Mouse (Mus musculus): ENCODE measurements around the gene Far2. TPM values are rescaled to one million over a fixed set of nuclear protein-coding genes. Genes with fewer than 3 reads are reported as not detected.

Gene Far2
- 19.3 and 24.3 TPM in 2 replicates for polyA plus RNA-seq (2015; fragmentation: Nextera tagmentation; extraction: Ambion mirVana)

DNA sequence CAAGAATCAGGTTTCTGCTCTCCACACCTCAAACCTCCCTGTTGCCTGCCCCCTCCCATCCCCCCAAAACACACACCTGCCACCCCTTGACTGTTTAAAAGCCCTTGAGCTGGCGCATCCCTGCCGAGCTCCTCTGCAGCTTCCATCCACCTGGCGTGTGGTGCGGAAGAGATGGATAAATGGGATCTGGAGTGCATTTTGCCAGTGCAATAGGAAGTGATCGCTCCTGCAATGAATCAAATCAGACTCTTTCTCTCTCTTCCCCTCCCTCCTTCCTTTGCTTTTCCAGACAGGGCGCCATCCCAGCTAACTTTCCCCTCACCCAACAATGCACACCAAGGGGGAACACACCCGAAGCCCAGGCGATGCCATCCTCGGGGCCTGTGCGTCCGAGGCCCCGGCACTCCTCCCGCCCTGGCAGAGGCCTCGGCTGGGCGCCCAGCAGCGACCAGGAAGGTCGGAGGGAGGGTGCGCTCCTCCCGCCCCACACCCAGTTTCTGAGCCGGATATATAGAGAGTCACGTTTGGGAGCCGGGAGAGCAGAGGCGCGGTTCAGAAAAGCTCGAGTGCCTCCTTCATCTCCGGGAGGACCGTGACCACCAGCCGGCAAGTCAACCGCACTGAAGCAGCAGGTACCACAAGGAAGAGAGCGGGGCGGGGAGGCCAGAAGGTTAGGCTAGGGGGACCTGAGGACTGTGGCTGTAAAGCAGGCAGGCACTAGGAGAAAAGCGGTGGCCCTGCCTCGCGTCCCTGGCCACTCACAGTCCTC, at the start of gene Far2:
Gene Far2 (plus strand): TSS at position 379 of the 769 bp plus-strand sequence.
- Histone ChIP-seq H3K36me3 (no peaks in the 10 kb centered on the region), H3K4me3 (replicated peaks) (peak within 1 kb of the TSS; percentile 52), H3K4me1 (peaks cover 14% of the 10 kb centered on the region; the same call in 1 of the 2 replicates), H3K27me3 (replicated peaks) (no peaks in the 10 kb centered on the region), H3K4me2 (peak within 1 kb of the TSS; percentile 88), H3K27ac (replicated peaks) (peak within 1 kb of the TSS; percentile 69), H3K9ac (replicated peaks) (peak within 1 kb of the TSS; percentile 67), H3K9me3 (replicated peaks) (no peaks in the 10 kb centered on the region)
- WGBS = 2% methylated on average over 34 of the region's 34 CpGs
- ATAC-seq (ENCODE audit: low FRiP score) = peak; percentile 91

DNA sequence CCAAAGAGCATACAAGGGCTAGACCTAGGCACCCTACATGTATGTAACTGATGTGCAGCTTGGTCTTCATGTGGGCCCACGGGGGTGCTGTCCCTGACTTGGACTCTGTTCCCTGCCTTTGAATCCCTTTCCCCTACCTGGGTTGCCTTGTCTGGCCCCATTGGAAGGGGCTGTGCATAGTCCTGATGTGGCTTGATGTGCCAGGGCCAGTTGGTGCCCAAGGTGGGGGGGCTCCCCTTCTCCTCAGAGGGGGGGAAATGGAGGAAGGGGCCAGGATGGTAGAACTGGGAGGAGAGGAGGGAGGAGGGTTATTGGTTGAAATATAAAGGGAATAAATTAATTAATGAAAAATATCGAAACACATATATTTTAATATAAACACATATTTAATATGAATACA, 46.6 kb upstream of the Far2 start:
- Histone ChIP-seq H3K9me3 (replicated peaks) (no peaks in the 10 kb centered on the region), H3K4me3 (replicated peaks) (no peak overlapping the region), H3K27ac (replicated peaks) (no peak overlapping the region), H3K36me3 (no peaks in the 10 kb centered on the region), H3K4me2 (no peak overlapping the region), H3K9ac (replicated peaks) (no peak overlapping the region), H3K27me3 (replicated peaks) (no peaks in the 10 kb centered on the region), H3K4me1 (no peaks in the 10 kb centered on the region)
- no peak for ATAC-seq (ENCODE audit: low FRiP score)
- WGBS = 84% methylated on average over 2 of the region's 2 CpGs

DNA sequence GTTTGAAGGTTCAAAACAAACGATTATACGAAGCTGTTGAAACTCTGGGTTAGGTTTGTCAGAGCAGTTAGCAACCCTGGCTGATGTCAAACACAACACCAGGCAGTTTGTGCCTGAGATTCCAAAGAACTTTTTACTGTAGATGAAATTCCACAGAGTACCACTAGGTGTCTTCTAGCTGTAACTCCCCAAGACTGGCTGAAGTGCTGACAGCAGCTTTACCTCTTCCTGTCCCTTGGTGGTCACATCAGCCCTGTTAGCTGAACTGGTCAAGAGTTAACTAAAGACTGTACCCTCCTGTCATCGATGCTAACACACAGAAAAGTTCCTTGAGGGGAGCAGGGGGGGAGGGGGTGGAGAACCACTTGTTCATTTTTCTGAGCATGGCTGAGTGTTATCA, 46.0 kb upstream of the Far2 start:
- H3K4me1 ChIP-seq = no peaks in the 10 kb centered on the region
- H3K4me2 ChIP-seq = no peak overlapping the region
- no peak for ATAC-seq (ENCODE audit: low FRiP score)
- H3K27ac ChIP-seq (replicated peaks) = no peak overlapping the region
- no peaks in the 10 kb centered on the region for H3K9me3 ChIP-seq (replicated peaks)
- no peak overlapping the region for H3K4me3 ChIP-seq (replicated peaks)
- H3K9ac ChIP-seq (replicated peaks) = no peak overlapping the region
- H3K27me3 ChIP-seq (replicated peaks) = no peaks in the 10 kb centered on the region
- WGBS = 39% methylated on average over 3 of the region's 3 CpGs
- no peaks in the 10 kb centered on the region for H3K36me3 ChIP-seq

DNA sequence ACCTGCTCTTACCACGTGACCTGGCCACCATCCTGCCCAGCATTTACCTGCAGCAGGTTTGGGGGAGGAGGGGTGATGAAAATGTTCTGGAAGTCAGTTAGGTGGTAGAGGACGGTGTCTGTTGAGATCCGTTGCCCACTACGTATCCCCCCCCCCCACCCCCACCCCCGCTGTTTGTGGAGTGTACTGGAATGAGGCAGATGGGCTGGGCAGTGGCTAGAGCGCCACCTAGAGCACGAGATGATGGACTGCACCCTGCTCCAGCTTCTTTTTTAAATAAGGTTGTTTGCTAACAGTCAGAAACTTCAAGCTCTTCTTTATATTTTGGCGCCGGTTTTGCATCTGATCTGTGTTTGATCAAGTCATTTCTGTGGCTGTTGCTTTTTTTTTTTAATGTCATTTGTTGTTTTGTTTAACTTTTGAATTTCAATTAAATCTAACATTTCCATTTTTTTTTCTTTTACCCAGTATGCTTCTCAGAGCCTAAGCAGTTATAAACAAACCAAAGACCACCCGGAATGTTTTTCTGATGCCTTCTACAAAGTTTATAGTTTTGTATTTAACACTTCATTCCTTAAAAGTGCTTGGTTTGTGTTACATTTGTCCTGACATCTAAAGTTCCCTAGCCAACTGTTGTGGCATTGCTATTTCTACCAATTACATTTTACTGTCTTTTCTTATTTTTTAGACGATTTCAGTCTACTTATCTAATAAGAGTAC, 40.8 kb upstream of the Far2 start:
- no peak for ATAC-seq (ENCODE audit: low FRiP score)

DNA sequence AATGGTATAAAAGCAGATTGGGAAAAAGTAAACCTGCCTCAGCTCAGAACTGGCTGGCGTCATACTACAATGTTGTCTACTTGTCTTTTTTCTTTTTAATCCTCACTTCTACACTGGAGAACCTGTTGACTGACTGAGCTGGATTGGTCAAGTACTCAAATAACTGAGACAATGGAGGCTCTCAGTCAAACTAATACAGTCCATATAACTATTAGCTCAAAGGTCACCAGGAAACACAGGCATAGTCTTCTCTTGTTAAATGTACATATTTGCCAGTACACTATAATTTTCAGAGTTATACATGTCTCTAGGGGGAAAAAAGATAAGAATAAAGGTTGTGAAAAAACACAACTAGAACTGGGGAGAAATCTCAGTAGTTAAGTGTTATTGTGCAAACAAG, 6.3 kb upstream of the Far2 start:
- Histone ChIP-seq H3K4me2 (no peak overlapping the region), H3K36me3 (no peaks in the 10 kb centered on the region), H3K9ac (replicated peaks) (no peak overlapping the region), H3K27ac (replicated peaks) (no peak overlapping the region), H3K4me1 (no peaks in the 10 kb centered on the region), H3K9me3 (replicated peaks) (no peaks in the 10 kb centered on the region), H3K4me3 (replicated peaks) (no peak overlapping the region), H3K27me3 (replicated peaks) (no peaks in the 10 kb centered on the region)
- WGBS = 98% methylated on average over 1 of the region's 1 CpGs
- no peak for ATAC-seq (ENCODE audit: low FRiP score)

More for the DNA sequence above, 40.8 kb upstream of the Far2 start:
- H3K4me2 ChIP-seq = no peak overlapping the region
- no peaks in the 10 kb centered on the region for H3K27me3 ChIP-seq (replicated peaks)
- H3K36me3 ChIP-seq = no peaks in the 10 kb centered on the region
- WGBS = 73% methylated on average over 11 of the region's 11 CpGs
- no peak overlapping the region for H3K27ac ChIP-seq (replicated peaks)
- no peaks in the 10 kb centered on the region for H3K9me3 ChIP-seq (replicated peaks)
- H3K4me1 ChIP-seq = no peaks in the 10 kb centered on the region
- H3K4me3 ChIP-seq (replicated peaks) = no peak overlapping the region
- no peak overlapping the region for H3K9ac ChIP-seq (replicated peaks)

DNA sequence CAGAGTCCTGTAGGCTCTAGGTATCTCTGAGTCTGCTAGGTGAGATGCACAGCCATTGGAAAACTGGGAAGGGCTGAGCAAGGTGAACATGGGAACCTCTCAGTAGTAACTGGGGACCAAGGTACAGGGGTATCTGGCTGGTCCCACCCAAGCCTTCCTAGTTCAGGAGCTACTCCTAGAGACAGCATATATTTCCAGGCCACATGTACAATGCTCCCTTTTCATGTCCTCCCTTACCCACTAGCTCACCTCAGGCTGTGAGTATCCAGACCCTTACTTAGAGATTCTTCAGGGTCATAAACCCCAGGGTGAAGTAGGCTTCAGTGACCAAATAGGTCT, 560 bp downstream of the Far2 start:
- peaks cover 14% of the 10 kb centered on the region; the same call in 1 of the 2 replicates for H3K4me1 ChIP-seq
- H3K27me3 ChIP-seq (replicated peaks) = no peaks in the 10 kb centered on the region
- H3K9me3 ChIP-seq (replicated peaks) = no peaks in the 10 kb centered on the region
- peak overlapping the region; percentile 88 for H3K4me2 ChIP-seq
- no peaks in the 10 kb centered on the region for H3K36me3 ChIP-seq
- H3K9ac ChIP-seq (replicated peaks) = peak overlapping the region; percentile 67
- H3K27ac ChIP-seq (replicated peaks) = peak overlapping the region; percentile 69; the same call in 1 of the 2 replicates
- peak overlapping the region; percentile 52 for H3K4me3 ChIP-seq (replicated peaks)
- no peak; the same call in 1 of the 2 replicates for ATAC-seq (ENCODE audit: low FRiP score)

DNA sequence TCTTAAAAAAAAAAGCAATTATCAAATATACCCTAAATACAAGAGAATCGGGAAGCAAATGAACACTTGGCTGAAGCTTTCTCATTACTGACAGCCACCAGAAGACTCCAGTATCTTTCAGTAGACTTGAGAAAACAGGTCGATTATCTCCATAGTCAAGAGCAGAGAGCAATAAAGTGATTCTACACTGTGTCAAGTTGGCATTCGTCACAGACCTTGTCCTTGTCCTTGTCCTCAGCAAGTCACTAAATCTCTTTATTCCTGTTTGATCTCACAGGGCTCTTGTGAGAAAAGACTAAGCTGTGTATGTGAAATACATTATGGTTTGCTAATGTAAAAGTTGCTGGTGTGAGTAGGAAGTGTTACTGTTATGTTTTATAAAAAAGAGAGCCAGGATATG, 16.1 kb downstream of the Far2 start:
- Histone ChIP-seq H3K4me3 (replicated peaks) (no peak overlapping the region), H3K27me3 (replicated peaks) (no peaks in the 10 kb centered on the region), H3K27ac (replicated peaks) (no peak overlapping the region), H3K9me3 (replicated peaks) (no peaks in the 10 kb centered on the region), H3K36me3 (no peaks in the 10 kb centered on the region), H3K9ac (replicated peaks) (no peak overlapping the region), H3K4me2 (no peak overlapping the region), H3K4me1 (no peaks in the 10 kb centered on the region)
- 79% methylated on average over 3 of the region's 3 CpGs for WGBS
- no peak for ATAC-seq (ENCODE audit: low FRiP score)

DNA sequence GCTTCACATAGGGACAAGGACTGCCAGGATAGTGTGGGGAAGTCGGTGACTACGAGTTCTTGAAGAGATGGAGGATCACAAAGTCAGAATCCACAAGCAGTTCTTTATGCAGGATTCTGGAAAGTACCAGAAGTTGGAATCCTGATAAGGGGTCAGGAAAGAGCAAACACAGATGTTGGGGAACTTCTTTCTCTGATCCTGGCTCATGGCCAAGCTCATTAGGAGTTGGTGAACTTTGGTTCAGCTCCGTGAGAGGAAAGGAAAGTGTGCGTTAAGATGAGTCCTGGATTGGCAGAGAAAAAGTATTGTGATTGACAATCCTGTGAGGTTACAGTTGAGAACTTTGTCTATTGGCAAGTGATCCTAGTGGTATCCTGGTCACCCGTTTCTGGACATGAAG, 19.2 kb downstream of the Far2 start:
- Histone ChIP-seq H3K9ac (replicated peaks) (no peak overlapping the region), H3K4me3 (replicated peaks) (no peak overlapping the region), H3K4me2 (no peak overlapping the region), H3K36me3 (no peaks in the 10 kb centered on the region), H3K27me3 (replicated peaks) (no peaks in the 10 kb centered on the region), H3K9me3 (replicated peaks) (no peaks in the 10 kb centered on the region), H3K27ac (replicated peaks) (no peak overlapping the region), H3K4me1 (no peaks in the 10 kb centered on the region)
- ATAC-seq (ENCODE audit: low FRiP score) = no peak
- WGBS = 86% methylated on average over 5 of the region's 5 CpGs

DNA sequence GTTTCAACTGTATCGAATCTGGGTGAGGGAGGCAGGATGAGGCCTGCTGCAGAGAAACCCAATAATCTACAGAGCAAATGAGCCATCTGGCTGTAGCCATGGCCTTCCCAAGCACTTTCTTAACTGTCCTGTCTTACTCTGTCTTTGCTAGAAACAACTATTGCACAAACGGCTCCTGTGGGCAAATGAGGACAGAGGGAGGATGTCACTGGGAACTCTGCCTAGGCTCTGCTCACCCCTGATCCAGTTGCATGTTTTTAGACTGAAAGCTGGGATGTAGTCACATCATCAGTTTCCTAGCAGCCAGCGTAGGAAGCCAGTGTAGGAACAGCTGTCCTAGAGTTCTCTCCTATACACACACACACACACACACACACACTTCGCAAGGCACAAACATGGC, 21.7 kb downstream of the Far2 start:
- Histone ChIP-seq H3K36me3 (no peaks in the 10 kb centered on the region), H3K9me3 (replicated peaks) (no peaks in the 10 kb centered on the region), H3K27ac (replicated peaks) (no peak overlapping the region), H3K4me1 (no peaks in the 10 kb centered on the region), H3K27me3 (replicated peaks) (no peaks in the 10 kb centered on the region), H3K9ac (replicated peaks) (no peak overlapping the region), H3K4me3 (replicated peaks) (no peak overlapping the region), H3K4me2 (no peak overlapping the region)
- 92% methylated on average over 4 of the region's 4 CpGs for WGBS
- ATAC-seq (ENCODE audit: low FRiP score) = no peak

DNA sequence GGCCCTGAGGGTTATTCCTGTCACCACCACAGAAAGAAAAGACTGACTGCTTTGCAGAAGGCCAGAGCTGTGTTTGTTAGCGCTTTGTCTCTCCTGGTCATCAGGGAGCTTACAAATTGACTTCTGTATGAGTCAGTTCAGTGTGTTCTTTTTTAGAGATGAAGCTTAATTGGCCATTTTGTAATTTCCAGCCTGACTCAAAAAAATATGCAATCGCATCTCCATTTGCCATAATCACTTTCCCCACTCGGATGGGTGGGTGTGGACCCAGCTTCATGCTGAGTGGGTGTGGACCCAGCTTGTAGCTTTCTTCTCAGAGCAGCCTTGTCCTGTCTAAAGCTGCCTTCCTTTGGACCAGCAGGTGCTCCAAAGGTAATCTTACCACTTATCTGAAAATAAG, 26.5 kb downstream of the Far2 start:
- Histone ChIP-seq H3K27me3 (replicated peaks) (no peaks in the 10 kb centered on the region), H3K4me1 (no peaks in the 10 kb centered on the region), H3K27ac (replicated peaks) (no peak overlapping the region), H3K4me3 (replicated peaks) (no peak overlapping the region), H3K36me3 (no peaks in the 10 kb centered on the region), H3K9ac (replicated peaks) (no peak overlapping the region), H3K9me3 (replicated peaks) (no peaks in the 10 kb centered on the region), H3K4me2 (no peak overlapping the region)
- 80% methylated on average over 3 of the region's 3 CpGs for WGBS
- ATAC-seq (ENCODE audit: low FRiP score) = no peak

DNA sequence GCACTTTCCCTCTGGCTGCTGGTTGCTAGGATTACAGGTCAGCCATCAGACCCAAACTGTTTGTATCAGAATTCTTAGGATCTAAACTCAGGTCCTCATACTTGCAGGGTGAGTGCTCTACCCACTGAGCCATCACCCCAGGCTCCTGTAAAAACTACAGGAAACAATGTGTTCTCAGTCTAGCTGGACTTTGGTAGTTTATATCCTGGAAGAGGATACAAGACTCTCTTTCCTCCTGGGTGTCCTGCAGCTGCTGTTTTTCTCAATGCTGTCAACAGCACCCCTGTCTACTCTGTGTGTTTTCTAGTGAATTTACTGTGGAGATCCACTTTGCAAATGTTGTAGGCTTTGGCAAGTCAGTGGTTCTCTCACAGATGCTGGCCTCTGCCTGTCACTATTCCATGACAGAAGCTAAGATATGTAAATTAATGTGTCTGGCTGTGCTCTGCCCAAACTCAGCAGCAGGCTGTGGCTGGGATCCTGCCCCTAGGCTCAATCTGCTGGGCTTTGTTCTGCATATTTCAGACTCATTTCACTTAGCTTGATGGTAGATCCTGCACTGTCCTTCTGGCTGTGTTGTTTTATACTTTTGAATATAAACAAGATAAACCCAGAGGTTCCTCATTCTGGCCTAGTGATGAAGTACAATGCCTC, 27.3 kb downstream of the Far2 start:
- no peaks in the 10 kb centered on the region for H3K4me1 ChIP-seq
- H3K27me3 ChIP-seq (replicated peaks) = no peaks in the 10 kb centered on the region
- H3K4me2 ChIP-seq = no peak overlapping the region
- H3K36me3 ChIP-seq = no peaks in the 10 kb centered on the region
- H3K9ac ChIP-seq (replicated peaks) = no peak overlapping the region
- no peak overlapping the region for H3K27ac ChIP-seq (replicated peaks)
- no peak overlapping the region for H3K4me3 ChIP-seq (replicated peaks)
- no peak for ATAC-seq (ENCODE audit: low FRiP score)
- no peaks in the 10 kb centered on the region for H3K9me3 ChIP-seq (replicated peaks)

DNA sequence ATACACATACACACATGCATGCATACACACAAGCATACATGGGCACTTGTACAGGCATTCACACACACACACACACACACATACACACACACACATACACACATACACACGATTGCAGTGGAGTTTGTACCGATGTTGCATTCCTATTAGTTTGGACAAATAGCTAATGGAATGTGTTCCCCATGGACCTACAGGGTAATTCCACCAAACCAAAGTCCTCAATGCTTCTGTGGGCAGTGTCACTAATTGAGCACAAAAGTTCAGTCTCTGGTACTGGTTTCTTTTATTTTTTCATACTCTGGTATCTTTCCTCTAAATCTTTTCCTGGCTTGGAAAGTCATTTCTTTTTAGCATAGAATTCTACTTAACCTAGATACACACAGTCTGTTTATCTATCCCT, 36.8 kb downstream of the Far2 start:
- no peak for ATAC-seq (ENCODE audit: low FRiP score)
- Histone ChIP-seq H3K27ac (replicated peaks) (no peak overlapping the region), H3K9ac (replicated peaks) (no peak overlapping the region), H3K9me3 (replicated peaks) (no peaks in the 10 kb centered on the region), H3K36me3 (no peaks in the 10 kb centered on the region), H3K27me3 (replicated peaks) (no peaks in the 10 kb centered on the region), H3K4me3 (replicated peaks) (no peak overlapping the region), H3K4me2 (no peak overlapping the region), H3K4me1 (no peaks in the 10 kb centered on the region)
- WGBS = 89% methylated on average over 2 of the region's 2 CpGs
